Mouse (Mus musculus): ENCODE results near the gene Rcl1. TPM values are rescaled to one million over a fixed set of nuclear protein-coding genes. Genes with fewer than 3 reads are reported as not detected.

Gene Rcl1
- polyA plus RNA-seq, 1 experiment from 2014 or later, result 65.4 TPM

GRCm38 (mm10) chr19:29139699-29140456 lies 38.7 kb downstream of the Rcl1 start:
- Histone ChIP-seq H3K9me3 (ENCODE audit: low read length) (no peaks in the 10 kb centered on the region), H3K27ac (ENCODE audit: low read length) (no peak overlapping the region), H3K4me2 (replicated peaks; ENCODE audit: low read depth, low read length) (no peak overlapping the region), H3K9ac (replicated peaks; ENCODE audit: low read length) (no peak overlapping the region), H3K4me3 (ENCODE audit: low read length) (no peak overlapping the region), H3K36me3 (ENCODE audit: insufficient read depth, low read length) (peaks cover 30% of the 10 kb centered on the region), H3K27me3 (ENCODE audit: insufficient read depth, low read length) (no peaks in the 10 kb centered on the region), H3K4me1 (ENCODE audit: insufficient read depth, low read length) (no peaks in the 10 kb centered on the region)
- no peak for ATAC-seq (ENCODE audit: low FRiP score, low TSS enrichment)
- WGBS, result 77% methylated on average over 10 of the region's 10 CpGs

DNA sequence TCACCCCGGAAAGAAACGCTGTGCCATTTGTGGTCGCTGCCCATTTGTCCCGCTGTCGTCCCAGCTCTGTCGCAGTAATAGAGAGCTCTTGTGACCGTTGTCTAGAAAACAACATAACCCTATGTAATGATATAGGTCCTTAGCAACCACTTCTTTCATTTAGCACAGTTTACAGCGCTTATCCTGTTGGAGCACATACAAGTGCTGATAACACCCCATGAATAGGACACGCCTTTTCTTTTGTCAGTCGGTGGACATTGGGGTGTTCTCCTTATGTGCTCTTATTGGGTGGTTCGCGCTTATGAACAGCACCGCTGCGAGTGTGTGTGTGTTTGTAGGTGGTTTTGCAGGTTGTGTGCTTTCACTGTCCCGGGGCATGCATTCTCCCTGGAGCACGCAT lies 39.8 kb downstream of the Rcl1 start:
- Histone ChIP-seq H3K27ac (ENCODE audit: low read length) (no peak overlapping the region), H3K9ac (replicated peaks; ENCODE audit: low read length) (no peak overlapping the region), H3K27me3 (ENCODE audit: insufficient read depth, low read length) (no peaks in the 10 kb centered on the region), H3K9me3 (ENCODE audit: low read length) (no peaks in the 10 kb centered on the region), H3K4me1 (ENCODE audit: insufficient read depth, low read length) (no peaks in the 10 kb centered on the region), H3K36me3 (ENCODE audit: insufficient read depth, low read length) (peaks cover 32% of the 10 kb centered on the region), H3K4me2 (replicated peaks; ENCODE audit: low read depth, low read length) (no peak overlapping the region), H3K4me3 (ENCODE audit: low read length) (no peak overlapping the region)
- ATAC-seq (ENCODE audit: low FRiP score, low TSS enrichment), result no peak
- 90% methylated on average over 16 of the region's 16 CpGs for WGBS

DNA sequence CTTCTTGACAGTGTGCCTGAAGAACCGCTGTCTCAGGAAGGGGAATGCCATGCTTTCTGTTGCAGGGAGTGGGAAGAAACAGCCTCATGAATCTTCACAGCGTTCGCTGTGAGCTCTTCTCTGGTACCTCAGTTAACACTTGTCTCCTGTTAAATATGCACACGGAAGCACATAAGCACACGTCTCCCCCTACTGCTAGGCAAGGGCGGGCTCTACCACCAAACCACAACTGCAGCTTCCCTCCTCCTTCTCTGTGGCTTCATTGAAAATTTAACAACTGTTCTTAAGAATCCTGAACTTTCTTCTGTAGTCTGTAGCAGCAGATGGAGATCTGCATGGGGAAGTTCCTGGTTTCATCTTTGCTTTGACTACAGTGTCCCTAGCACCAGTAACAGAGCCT lies 41.1 kb downstream of the Rcl1 start:
- Histone ChIP-seq H3K4me2 (replicated peaks; ENCODE audit: low read depth, low read length) (no peak overlapping the region), H3K36me3 (ENCODE audit: insufficient read depth, low read length) (peaks cover 29% of the 10 kb centered on the region), H3K9me3 (ENCODE audit: low read length) (no peaks in the 10 kb centered on the region), H3K9ac (replicated peaks; ENCODE audit: low read length) (no peak overlapping the region), H3K4me1 (ENCODE audit: insufficient read depth, low read length) (no peaks in the 10 kb centered on the region), H3K27ac (ENCODE audit: low read length) (no peak overlapping the region), H3K27me3 (ENCODE audit: insufficient read depth, low read length) (no peaks in the 10 kb centered on the region), H3K4me3 (ENCODE audit: low read length) (no peak overlapping the region)
- ATAC-seq (ENCODE audit: low FRiP score, low TSS enrichment), result no peak
- 81% methylated on average over 6 of the region's 6 CpGs for WGBS

DNA sequence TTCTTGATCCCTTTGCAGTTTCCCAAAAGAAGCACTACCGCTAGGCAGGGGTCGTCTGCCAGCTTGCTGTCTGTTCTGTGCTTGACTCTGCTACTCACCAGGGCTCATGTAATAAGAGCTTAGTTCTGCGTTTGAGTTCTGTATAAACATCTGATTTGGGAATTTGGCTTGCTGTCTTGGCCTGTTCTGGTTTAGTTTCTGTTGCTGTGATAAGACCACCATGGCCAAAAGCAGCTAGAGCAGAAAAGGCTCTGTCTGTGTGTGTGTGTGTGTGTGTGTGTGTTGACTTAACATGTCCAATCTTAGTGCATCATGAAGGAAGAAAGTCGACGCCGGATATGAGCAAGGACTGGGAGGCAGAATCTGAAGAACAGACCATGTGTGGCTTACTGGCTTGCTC lies 44.2 kb downstream of the Rcl1 start:
- H3K36me3 ChIP-seq (ENCODE audit: insufficient read depth, low read length), result peaks cover 18% of the 10 kb centered on the region
- ATAC-seq (ENCODE audit: low FRiP score, low TSS enrichment), result no peak
- peaks cover 5% of the 10 kb centered on the region for H3K4me1 ChIP-seq (ENCODE audit: insufficient read depth, low read length)
- H3K27ac ChIP-seq (ENCODE audit: low read length), result no peak overlapping the region
- WGBS, result 90% methylated on average over 6 of the region's 6 CpGs
- H3K9ac ChIP-seq (replicated peaks; ENCODE audit: low read length), result no peak overlapping the region
- H3K9me3 ChIP-seq (ENCODE audit: low read length), result no peaks in the 10 kb centered on the region
- no peaks in the 10 kb centered on the region for H3K27me3 ChIP-seq (ENCODE audit: insufficient read depth, low read length)
- no peak overlapping the region for H3K4me2 ChIP-seq (replicated peaks; ENCODE audit: low read depth, low read length)
- no peak overlapping the region for H3K4me3 ChIP-seq (ENCODE audit: low read length)

DNA sequence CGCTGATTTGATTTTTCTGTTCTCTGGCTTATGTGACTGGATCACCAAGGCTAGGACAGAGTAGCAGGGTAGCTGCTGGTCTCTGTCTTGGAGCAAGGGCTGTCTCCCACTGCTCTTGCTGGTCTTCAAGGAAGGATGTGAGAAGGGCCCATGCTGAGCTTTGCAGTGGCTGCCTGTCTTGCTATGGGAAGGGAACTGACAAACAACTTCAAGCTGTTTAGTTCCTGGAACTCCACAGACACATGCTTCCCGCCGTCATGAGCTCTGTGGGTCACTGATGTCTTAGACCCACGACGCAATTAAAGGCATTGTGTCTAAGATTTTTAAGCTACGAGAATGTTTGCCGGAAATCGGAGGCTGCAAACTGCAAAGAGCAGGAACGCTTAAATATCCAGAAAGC lies 45.6 kb downstream of the Rcl1 start:
- H3K27me3 ChIP-seq (ENCODE audit: insufficient read depth, low read length), result no peaks in the 10 kb centered on the region
- 0 out of 2 replicates have a peak overlapping the region, but pooled peaks have one; percentile 8 for H3K27ac ChIP-seq (ENCODE audit: low read length)
- ATAC-seq (ENCODE audit: low FRiP score, low TSS enrichment), result no peak
- no peak overlapping the region; the same call in 1 of the 2 replicates for H3K9ac ChIP-seq (replicated peaks; ENCODE audit: low read length)
- H3K4me3 ChIP-seq (ENCODE audit: low read length), result no peak overlapping the region
- H3K9me3 ChIP-seq (ENCODE audit: low read length), result no peaks in the 10 kb centered on the region
- whole genome bisulfite sequencing, result 61% methylated on average over 9 of the region's 9 CpGs
- peaks cover 5% of the 10 kb centered on the region for H3K4me1 ChIP-seq (ENCODE audit: insufficient read depth, low read length)
- no peak overlapping the region for H3K4me2 ChIP-seq (replicated peaks; ENCODE audit: low read depth, low read length)
- H3K36me3 ChIP-seq (ENCODE audit: insufficient read depth, low read length), result peaks cover 18% of the 10 kb centered on the region

DNA sequence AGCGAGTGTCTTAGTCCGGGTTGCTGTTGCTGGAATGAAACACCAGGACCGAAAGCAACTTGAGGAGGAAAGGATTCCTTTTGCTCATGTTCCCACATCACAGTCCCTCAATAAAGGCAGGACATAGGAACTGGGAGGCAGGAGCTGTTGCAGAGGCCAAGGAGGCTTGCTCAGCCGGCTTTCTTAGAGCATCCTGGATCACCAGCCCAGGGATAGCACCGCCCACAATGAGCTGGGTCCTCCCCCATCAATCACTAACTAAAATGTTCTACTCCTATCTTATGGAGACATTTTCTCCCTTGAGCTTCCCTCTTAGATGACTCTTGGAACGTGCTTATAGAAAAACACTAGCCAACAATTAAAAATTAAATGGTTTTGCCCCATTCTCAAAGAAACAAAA lies 48.4 kb downstream of the Rcl1 start:
- H3K4me3 ChIP-seq (ENCODE audit: low read length), result no peak overlapping the region
- H3K4me1 ChIP-seq (ENCODE audit: insufficient read depth, low read length), result peaks cover 5% of the 10 kb centered on the region
- no peak overlapping the region for H3K4me2 ChIP-seq (replicated peaks; ENCODE audit: low read depth, low read length)
- 37% methylated on average over 6 of the region's 6 CpGs for WGBS
- no peak overlapping the region for H3K9ac ChIP-seq (replicated peaks; ENCODE audit: low read length)
- H3K36me3 ChIP-seq (ENCODE audit: insufficient read depth, low read length), result peaks cover 5% of the 10 kb centered on the region; the same call in 1 of the 2 replicates
- H3K27me3 ChIP-seq (ENCODE audit: insufficient read depth, low read length), result no peaks in the 10 kb centered on the region
- ATAC-seq (ENCODE audit: low FRiP score, low TSS enrichment), result peak; percentile 68; the same call in 1 of the 2 replicates
- no peaks in the 10 kb centered on the region for H3K9me3 ChIP-seq (ENCODE audit: low read length)
- H3K27ac ChIP-seq (ENCODE audit: low read length), result no peak overlapping the region

- peak; percentile 83; the same call in 1 of the 2 replicates for ATAC-seq (ENCODE audit: low FRiP score, low TSS enrichment)
- 27% methylated on average over 6 of the region's 6 CpGs for WGBS
- no peak overlapping the region for H3K4me2 ChIP-seq (replicated peaks; ENCODE audit: low read depth, low read length)
- H3K27me3 ChIP-seq (ENCODE audit: insufficient read depth, low read length), result no peaks in the 10 kb centered on the region
- H3K9me3 ChIP-seq (ENCODE audit: low read length), result no peaks in the 10 kb centered on the region
- H3K9ac ChIP-seq (replicated peaks; ENCODE audit: low read length), result no peak overlapping the region
- H3K36me3 ChIP-seq (ENCODE audit: insufficient read depth, low read length), result 0 out of 2 replicates have a peak, but pooled peaks cover 4% of the 10 kb centered on the region
- no peak overlapping the region for H3K27ac ChIP-seq (ENCODE audit: low read length)
- no peak overlapping the region for H3K4me3 ChIP-seq (ENCODE audit: low read length)
- peaks cover 5% of the 10 kb centered on the region for H3K4me1 ChIP-seq (ENCODE audit: insufficient read depth, low read length)
These were observed 48.9 kb downstream of the Rcl1 start for GRCm38 (mm10) chr19:29150038-29150437.

- Histone ChIP-seq H3K9ac (replicated peaks; ENCODE audit: low read length) (no peak overlapping the region), H3K9me3 (ENCODE audit: low read length) (no peaks in the 10 kb centered on the region), H3K36me3 (ENCODE audit: insufficient read depth, low read length) (no peaks in the 10 kb centered on the region), H3K4me1 (ENCODE audit: insufficient read depth, low read length) (peaks cover 5% of the 10 kb centered on the region), H3K27ac (ENCODE audit: low read length) (no peak overlapping the region), H3K4me3 (ENCODE audit: low read length) (no peak overlapping the region), H3K27me3 (ENCODE audit: insufficient read depth, low read length) (no peaks in the 10 kb centered on the region), H3K4me2 (replicated peaks; ENCODE audit: low read depth, low read length) (no peak overlapping the region)
- WGBS, result 83% methylated on average over 2 of the region's 2 CpGs
- no peak for ATAC-seq (ENCODE audit: low FRiP score, low TSS enrichment)
These were observed 50.3 kb downstream of the Rcl1 start for GRCm38 (mm10) chr19:29151443-29151842.

GRCm38 (mm10) chr19:29155552-29155951 lies 54.4 kb downstream of the Rcl1 start:
- 62% methylated on average over 3 of the region's 3 CpGs for WGBS
- no peak overlapping the region for H3K27ac ChIP-seq (ENCODE audit: low read length)
- H3K4me1 ChIP-seq (ENCODE audit: insufficient read depth, low read length), result no peaks in the 10 kb centered on the region
- no peak overlapping the region for H3K4me2 ChIP-seq (replicated peaks; ENCODE audit: low read depth, low read length)
- no peaks in the 10 kb centered on the region for H3K9me3 ChIP-seq (ENCODE audit: low read length)
- no peak for ATAC-seq (ENCODE audit: low FRiP score, low TSS enrichment)
- H3K9ac ChIP-seq (replicated peaks; ENCODE audit: low read length), result no peak overlapping the region
- no peak overlapping the region for H3K4me3 ChIP-seq (ENCODE audit: low read length)
- no peaks in the 10 kb centered on the region for H3K27me3 ChIP-seq (ENCODE audit: insufficient read depth, low read length)
- H3K36me3 ChIP-seq (ENCODE audit: insufficient read depth, low read length), result no peaks in the 10 kb centered on the region

GRCm38 (mm10) chr19:29156417-29156816 lies 55.2 kb downstream of the Rcl1 start:
- 63% methylated on average over 3 of the region's 3 CpGs for WGBS
- H3K27ac ChIP-seq (ENCODE audit: low read length), result no peak overlapping the region
- H3K9me3 ChIP-seq (ENCODE audit: low read length), result no peaks in the 10 kb centered on the region
- no peak overlapping the region for H3K4me2 ChIP-seq (replicated peaks; ENCODE audit: low read depth, low read length)
- no peak overlapping the region for H3K4me3 ChIP-seq (ENCODE audit: low read length)
- ATAC-seq (ENCODE audit: low FRiP score, low TSS enrichment), result no peak
- no peak overlapping the region for H3K9ac ChIP-seq (replicated peaks; ENCODE audit: low read length)
- no peaks in the 10 kb centered on the region for H3K36me3 ChIP-seq (ENCODE audit: insufficient read depth, low read length)
- H3K27me3 ChIP-seq (ENCODE audit: insufficient read depth, low read length), result no peaks in the 10 kb centered on the region
- H3K4me1 ChIP-seq (ENCODE audit: insufficient read depth, low read length), result no peaks in the 10 kb centered on the region

Measured in kidney, embryonic 16.5 days (tissue).